Mouse (Mus musculus) spleen, postnatal 14 days (tissue): ENCODE data around the gene Tubal3.

Experiments
- DNase-seq, 2 experiments: peaks; one replicate each; pipeline ENCODE4 v3.0.0; 2021 to 2022; ENCODE audit warnings: low spot score in 2 of 2

Tubal3 gene

GRCm38 (mm10) chr13:3924483-3924882 is 6.4 kb downstream of the Tubal3 start:
- DNase-seq = no peak

- no peak for DNase-seq
Measured at GRCm38 (mm10) chr13:3925632-3926031, 7.6 kb downstream of the Tubal3 start.

DNA sequence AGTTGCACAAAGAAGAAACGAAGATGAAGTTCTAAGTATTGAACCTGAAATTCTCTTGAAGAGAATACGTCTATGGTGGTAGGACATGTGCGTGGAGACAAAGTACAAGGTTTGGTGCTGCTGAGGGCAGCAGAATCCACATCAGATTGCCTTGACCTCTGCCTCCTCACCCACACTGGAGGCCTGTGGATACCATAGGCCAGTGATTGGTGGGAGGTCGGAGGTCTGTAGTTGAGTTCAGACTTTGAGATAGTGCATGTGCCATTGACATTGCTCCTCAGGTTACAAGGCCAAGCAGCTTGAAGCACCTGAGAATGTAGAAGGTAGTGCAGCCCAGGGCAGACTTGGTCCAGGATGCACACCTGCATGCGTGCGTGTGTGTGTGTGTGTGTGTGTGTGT is 8.0 kb downstream of the Tubal3 start:
- DNase-seq = no peak

GRCm38 (mm10) chr13:3944699-3945098 is 26.6 kb downstream of the Tubal3 start:
- no peak for DNase-seq

DNA sequence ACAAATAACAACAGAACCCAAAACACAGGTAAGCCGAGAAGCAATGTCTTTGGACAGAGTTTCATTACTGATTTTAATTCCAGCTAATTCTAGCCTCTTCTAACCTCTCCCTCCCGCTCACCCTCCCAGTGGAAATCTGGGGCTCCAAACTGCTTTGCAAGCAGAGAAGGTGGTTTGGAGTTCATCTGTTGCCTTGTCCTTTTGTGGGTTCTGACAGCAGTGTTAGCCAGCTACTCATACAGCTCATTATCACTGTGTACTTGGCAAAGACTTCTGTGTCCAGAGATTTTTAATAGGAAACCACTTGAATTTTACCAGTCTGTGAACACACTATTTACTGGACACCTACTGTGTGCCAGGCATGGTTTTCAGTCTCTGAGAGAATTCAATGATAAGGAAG is 27.2 kb downstream of the Tubal3 start, which contains the start of gene Ucn3:
Ucn3 (minus strand) TSS at position 101 of the 400 bp plus-strand sequence.
- DNase-seq = no peak

GRCm38 (mm10) chr13:3947267-3947666 is 29.2 kb downstream of the Tubal3 start:
- DNase-seq = no peak

- DNase-seq = no peak
Measured at GRCm38 (mm10) chr13:3949477-3949876, 31.4 kb downstream of the Tubal3 start.

- DNase-seq = no peak
Measured at GRCm38 (mm10) chr13:3951198-3951914, 33.3 kb downstream of the Tubal3 start.

DNA sequence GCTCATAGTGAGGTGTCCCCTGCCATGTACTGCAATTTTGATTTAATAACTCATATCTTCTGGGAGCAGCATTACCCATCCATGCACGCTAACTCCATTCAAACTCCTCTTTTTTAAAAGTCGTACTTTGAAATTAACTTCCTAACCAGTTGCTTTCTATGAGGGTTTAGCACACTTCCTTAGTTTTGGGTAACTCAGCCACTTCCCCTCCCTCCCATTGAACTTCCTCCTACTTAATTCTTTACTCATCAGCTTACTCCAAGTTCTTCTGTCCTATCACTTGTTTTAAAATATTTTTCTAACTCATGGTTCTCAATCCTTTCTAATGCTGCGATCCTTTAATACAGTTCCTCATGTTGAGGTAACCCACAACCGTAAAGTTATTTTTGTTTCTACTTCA is 50.8 kb downstream of the Tubal3 start:
- no peak for DNase-seq
